Comparison of ENCODE assay signal across 27 mouse cellular contexts in the genomic region with DNA sequence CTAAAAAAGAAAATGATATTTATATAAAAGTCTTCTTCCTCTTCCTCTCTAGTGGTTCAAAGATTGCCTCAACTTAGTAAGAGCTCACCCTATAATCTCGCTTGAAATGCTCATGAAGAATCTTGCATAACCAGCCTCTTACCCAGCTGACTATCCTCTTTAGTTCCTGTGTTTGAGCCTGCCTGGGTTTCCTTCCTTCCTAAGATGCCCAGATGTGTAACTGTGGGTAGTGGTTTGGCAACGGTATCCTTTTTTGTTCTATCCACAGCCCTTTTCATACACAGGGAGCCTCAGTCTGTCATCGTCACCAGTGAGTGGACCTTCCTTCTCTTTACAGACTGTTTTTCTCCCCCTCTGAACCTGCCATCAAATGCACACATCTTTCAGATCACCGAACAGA.
A peak's percentile ranks its signal among the peaks of the same experiment; 100 is the strongest.
DNase-seq lines count a peak whose midpoint lies in the region; ATAC-seq lines count a peak whose summit lies in the region.
"Had no signal": no experiment of that assay in that cellular context is flagged by ENCODE, and none has a peak within 500 bp of the region (broad histone marks: within the 10 kb centered on the region; RNA-seq: fewer than 3 reads in every experiment).

No protein-coding gene starts in this region.

- H3K36me3 ChIP-seq in liver, embryonic 15.5 days (replicated peaks) = no peaks in the 10 kb centered on the region
- no peaks in the 10 kb centered on the region for H3K36me3 ChIP-seq in liver, embryonic 11.5 days (ENCODE audit: control insufficient read depth, insufficient read depth, low read length)
- H3K36me3 ChIP-seq: embryonic facial prominence, embryonic 10.5 days; embryonic facial prominence, embryonic 15.5 days; forebrain, embryonic 12.5 days; heart, embryonic 15.5 days; hindbrain, embryonic 13.5 days had no signal

- no peak overlapping the region for H3K4me2 ChIP-seq in liver, embryonic 15.5 days
- H3K4me2 ChIP-seq in liver, embryonic 11.5 days = no peak overlapping the region
- H3K4me2 ChIP-seq: embryonic facial prominence, embryonic 15.5 days; forebrain, embryonic 12.5 days; heart, embryonic 15.5 days; hindbrain, embryonic 13.5 days had no signal

- no peaks in the 10 kb centered on the region for H3K9me3 ChIP-seq in liver, embryonic 15.5 days (replicated peaks)
- H3K9me3 ChIP-seq in liver, embryonic 11.5 days (ENCODE audit: control insufficient read depth, low read length) = no peaks in the 10 kb centered on the region
- H3K9me3 ChIP-seq: embryonic facial prominence, embryonic 10.5 days; embryonic facial prominence, embryonic 15.5 days; forebrain, embryonic 12.5 days; heart, embryonic 15.5 days; hindbrain, embryonic 13.5 days had no signal

- no peak for DNase-seq in liver, embryonic 11.5 days (ENCODE audit: low spot score)
- peak; percentile 93 for DNase-seq in 416B (ENCODE audit: low read depth)
- DNase-seq in yolk sac, embryonic 10.5 days (ENCODE audit: low spot score) = no peak
- DNase-seq in kidney, postnatal 4 days = no peak
- DNase-seq: adrenal gland, postnatal 25 days; cerebellum, adult 2 months; cerebellum, postnatal 14 days; gastrocnemius, postnatal 10 days; heart, postnatal 36 days; kidney, adult 9 months; kidney, postnatal 10 days; layer of hippocampus, adult 9-11 months; liver; lung, adult 18-20 months; lung, postnatal 4 days; midbrain, embryonic 14.5 days had no signal

- ATAC-seq in liver, embryonic 15.5 days (ENCODE audit: insufficient read depth) = peak; percentile 22; the same call in 1 of the 2 replicates
- no peak for ATAC-seq in liver, embryonic 11.5 days (replicated peaks; ENCODE audit: low FRiP score)
- peak; percentile 72 for ATAC-seq in granulocyte monocyte progenitor cell, adult 5-6 weeks (replicated peaks; ENCODE audit: poor library complexity, severe bottlenecking)
- ATAC-seq in monocyte, adult 5-6 weeks (replicated peaks; ENCODE audit: insufficient number of reproducible peaks, low FRiP score, low TSS enrichment, poor library complexity, severe bottlenecking) = 0 out of 2 replicates have a peak, but pooled peaks have one; percentile 40
- ATAC-seq: intestine, postnatal 0 days; lung, postnatal 0 days; Patski had no signal

- H3K9ac ChIP-seq in liver, embryonic 15.5 days = no peak overlapping the region
- H3K9ac ChIP-seq in liver, embryonic 11.5 days (ENCODE audit: low read depth, low read length) = no peak overlapping the region
- H3K9ac ChIP-seq: embryonic facial prominence, embryonic 15.5 days; forebrain, embryonic 12.5 days; heart, embryonic 15.5 days; hindbrain, embryonic 13.5 days had no signal

- no peaks in the 10 kb centered on the region for H3K4me1 ChIP-seq in liver, embryonic 15.5 days (replicated peaks)
- no peaks in the 10 kb centered on the region for H3K4me1 ChIP-seq in liver, embryonic 11.5 days (replicated peaks; ENCODE audit: control insufficient read depth, insufficient read depth, low read length)
- H3K4me1 ChIP-seq: embryonic facial prominence, embryonic 10.5 days; embryonic facial prominence, embryonic 15.5 days; forebrain, embryonic 12.5 days; hindbrain, embryonic 13.5 days had no signal

- no peak overlapping the region for H3K4me3 ChIP-seq in liver, embryonic 15.5 days (replicated peaks)
- no peak overlapping the region for H3K4me3 ChIP-seq in liver, embryonic 11.5 days (ENCODE audit: low read depth, low read length)
- H3K4me3 ChIP-seq: embryonic facial prominence, embryonic 10.5 days; embryonic facial prominence, embryonic 15.5 days; forebrain, embryonic 12.5 days; heart, embryonic 15.5 days; hindbrain, embryonic 13.5 days had no signal

- no peak overlapping the region for H3K27ac ChIP-seq in liver, embryonic 15.5 days (replicated peaks)
- no peak overlapping the region for H3K27ac ChIP-seq in liver, embryonic 11.5 days (ENCODE audit: low read depth, low read length)
- H3K27ac ChIP-seq: embryonic facial prominence, embryonic 10.5 days; embryonic facial prominence, embryonic 15.5 days; forebrain, embryonic 12.5 days; heart, embryonic 15.5 days; hindbrain, embryonic 13.5 days had no signal

- no peaks in the 10 kb centered on the region for H3K27me3 ChIP-seq in liver, embryonic 15.5 days
- H3K27me3 ChIP-seq in liver, embryonic 11.5 days (replicated peaks; ENCODE audit: control insufficient read depth, insufficient read depth, low read length) = no peaks in the 10 kb centered on the region
- H3K27me3 ChIP-seq: embryonic facial prominence, embryonic 15.5 days; forebrain, embryonic 12.5 days; heart, embryonic 15.5 days; hindbrain, embryonic 13.5 days; Patski had no signal

- 31% methylated on average over 4 of the region's 4 CpGs for WGBS in liver, embryonic 15.5 days (ENCODE audit: insufficient replicate concordance)
- WGBS in liver, embryonic 11.5 days = 64% methylated on average over 4 of the region's 4 CpGs
